Mouse (Mus musculus): ENCODE data around the gene Pdlim5. TPM values are rescaled to one million over a fixed set of nuclear protein-coding genes. Genes with fewer than 3 reads are reported as not detected.

The Pdlim5 gene
- polyA plus RNA-seq, 1 experiment = 19.9 TPM

GRCm38 (mm10) chr3:142375106-142375505 lies 20.4 kb downstream of the Pdlim5 start:
- no peak overlapping the region for H3K27ac ChIP-seq (ENCODE audit: insufficient read depth, low read length)
- no peak for TF ChIP-seq CTCF (IDR thresholded peaks at IDR 0.05; ENCODE audit: extremely low read depth, insufficient read depth, low read length)
- TF ChIP-seq POLR2A (IDR thresholded peaks at IDR 0.05; ENCODE audit: extremely low read depth, insufficient read depth, low read length) = no peak
- no peaks in the 10 kb centered on the region for H3K4me1 ChIP-seq (ENCODE audit: control insufficient read depth, insufficient read depth, low read length)
- no peak overlapping the region for H3K4me3 ChIP-seq (ENCODE audit: insufficient read depth, low read length)

- Histone ChIP-seq H3K4me1 (ENCODE audit: control insufficient read depth, insufficient read depth, low read length) (no peaks in the 10 kb centered on the region), H3K27ac (ENCODE audit: insufficient read depth, low read length) (no peak overlapping the region), H3K4me3 (ENCODE audit: insufficient read depth, low read length) (no peak overlapping the region)
- TF ChIP-seq CTCF (IDR thresholded peaks at IDR 0.05; ENCODE audit: extremely low read depth, insufficient read depth, low read length) (no peak), POLR2A (IDR thresholded peaks at IDR 0.05; ENCODE audit: extremely low read depth, insufficient read depth, low read length) (no peak)
Measured at GRCm38 (mm10) chr3:142372465-142373147, 22.9 kb downstream of the Pdlim5 start.

- TF ChIP-seq POLR2A (IDR thresholded peaks at IDR 0.05; ENCODE audit: extremely low read depth, insufficient read depth, low read length) (no peak), CTCF (IDR thresholded peaks at IDR 0.05; ENCODE audit: extremely low read depth, insufficient read depth, low read length) (no peak)
- H3K4me3 ChIP-seq (ENCODE audit: insufficient read depth, low read length) = no peak overlapping the region
- no peak overlapping the region for H3K27ac ChIP-seq (ENCODE audit: insufficient read depth, low read length)
- no peaks in the 10 kb centered on the region for H3K4me1 ChIP-seq (ENCODE audit: control insufficient read depth, insufficient read depth, low read length)
Measured at GRCm38 (mm10) chr3:142368411-142368810, 27.1 kb downstream of the Pdlim5 start.

- Histone ChIP-seq H3K4me3 (ENCODE audit: insufficient read depth, low read length) (no peak overlapping the region), H3K27ac (ENCODE audit: insufficient read depth, low read length) (no peak overlapping the region), H3K4me1 (ENCODE audit: control insufficient read depth, insufficient read depth, low read length) (no peaks in the 10 kb centered on the region; the same call in 1 of the 2 replicates)
- no peak for TF ChIP-seq POLR2A (IDR thresholded peaks at IDR 0.05; ENCODE audit: extremely low read depth, insufficient read depth, low read length)
- no peak for TF ChIP-seq CTCF (IDR thresholded peaks at IDR 0.05; ENCODE audit: extremely low read depth, insufficient read depth, low read length)
Measured at GRCm38 (mm10) chr3:142362092-142362491, 33.4 kb downstream of the Pdlim5 start.

GRCm38 (mm10) chr3:142358951-142359350 lies 36.5 kb downstream of the Pdlim5 start:
- Histone ChIP-seq H3K4me3 (ENCODE audit: insufficient read depth, low read length) (no peak overlapping the region), H3K27ac (ENCODE audit: insufficient read depth, low read length) (no peak overlapping the region), H3K4me1 (ENCODE audit: control insufficient read depth, insufficient read depth, low read length) (no peaks in the 10 kb centered on the region; the same call in 1 of the 2 replicates)
- TF ChIP-seq CTCF (IDR thresholded peaks at IDR 0.05; ENCODE audit: extremely low read depth, insufficient read depth, low read length) (no peak), POLR2A (IDR thresholded peaks at IDR 0.05; ENCODE audit: extremely low read depth, insufficient read depth, low read length) (no peak)

GRCm38 (mm10) chr3:142356661-142357060 lies 38.8 kb downstream of the Pdlim5 start:
- TF ChIP-seq POLR2A (IDR thresholded peaks at IDR 0.05; ENCODE audit: extremely low read depth, insufficient read depth, low read length) = no peak
- no peak for TF ChIP-seq CTCF (IDR thresholded peaks at IDR 0.05; ENCODE audit: extremely low read depth, insufficient read depth, low read length)
- H3K4me1 ChIP-seq (ENCODE audit: control insufficient read depth, insufficient read depth, low read length) = no peaks in the 10 kb centered on the region; the same call in 1 of the 2 replicates
- no peak overlapping the region for H3K4me3 ChIP-seq (ENCODE audit: insufficient read depth, low read length)
- no peak overlapping the region for H3K27ac ChIP-seq (ENCODE audit: insufficient read depth, low read length)

- H3K4me3 ChIP-seq (ENCODE audit: insufficient read depth, low read length) = no peak overlapping the region
- no peak overlapping the region for H3K27ac ChIP-seq (ENCODE audit: insufficient read depth, low read length)
- no peaks in the 10 kb centered on the region for H3K4me1 ChIP-seq (ENCODE audit: control insufficient read depth, insufficient read depth, low read length)
- TF ChIP-seq CTCF (IDR thresholded peaks at IDR 0.05; ENCODE audit: extremely low read depth, insufficient read depth, low read length) = no peak
- TF ChIP-seq POLR2A (IDR thresholded peaks at IDR 0.05; ENCODE audit: extremely low read depth, insufficient read depth, low read length) = no peak
Measured at GRCm38 (mm10) chr3:142353218-142353617, 42.3 kb downstream of the Pdlim5 start.

GRCm38 (mm10) chr3:142350513-142350912 lies 45.0 kb downstream of the Pdlim5 start:
- Histone ChIP-seq H3K4me1 (ENCODE audit: control insufficient read depth, insufficient read depth, low read length) (no peaks in the 10 kb centered on the region), H3K4me3 (ENCODE audit: insufficient read depth, low read length) (no peak overlapping the region), H3K27ac (ENCODE audit: insufficient read depth, low read length) (no peak overlapping the region)
- TF ChIP-seq CTCF (IDR thresholded peaks at IDR 0.05; ENCODE audit: extremely low read depth, insufficient read depth, low read length) (no peak), POLR2A (IDR thresholded peaks at IDR 0.05; ENCODE audit: extremely low read depth, insufficient read depth, low read length) (no peak)

GRCm38 (mm10) chr3:142348816-142349631 lies 46.5 kb downstream of the Pdlim5 start:
- no peak overlapping the region for H3K4me3 ChIP-seq (ENCODE audit: insufficient read depth, low read length)
- no peak overlapping the region for H3K27ac ChIP-seq (ENCODE audit: insufficient read depth, low read length)
- no peaks in the 10 kb centered on the region for H3K4me1 ChIP-seq (ENCODE audit: control insufficient read depth, insufficient read depth, low read length)
- TF ChIP-seq CTCF (IDR thresholded peaks at IDR 0.05; ENCODE audit: extremely low read depth, insufficient read depth, low read length) (no peak), POLR2A (IDR thresholded peaks at IDR 0.05; ENCODE audit: extremely low read depth, insufficient read depth, low read length) (no peak)

Data from cortical plate, adult 2 months (tissue).